Mouse (Mus musculus) stomach, postnatal 0 days (tissue): Measurements from ENCODE around the gene Ubxn1. TPM values are rescaled to one million over a fixed set of nuclear protein-coding genes. Genes with fewer than 3 reads are reported as not detected.

Experiments
- ATAC-seq: fragments of 200-750 bp; cut with Nextera tagmentation; 2 replicates; pipeline ENCODE4 v1.8.0; 2017; ENCODE audit not compliant: low FRiP score, low TSS enrichment
- DNase-seq: peaks from one replicate; pipeline ENCODE4 v3.0.0-alpha.2; 2016; ENCODE audit warnings: low spot score
- H3K27ac ChIP-seq: fragments of 300-500 bp; sonication (generic); replicated peaks from 2 replicates; pipeline ENCODE4 v1.5.1; 2014; ENCODE audit warnings: mild to moderate bottlenecking, control low read depth
- H3K27me3 ChIP-seq: fragments of 300-500 bp; sonication (generic); 2 replicates; pipeline ENCODE4 v1.6.1; 2014; ENCODE audit warnings: low read length; ENCODE audit not compliant: control insufficient read depth, insufficient read depth
- H3K36me3 ChIP-seq: fragments of 300-500 bp; sonication (generic); 2 replicates; pipeline ENCODE4 v1.6.1; 2014; ENCODE audit warnings: low read length, mixed read lengths; ENCODE audit not compliant: control insufficient read depth, insufficient read depth
- H3K4me1 ChIP-seq: fragments of 300-500 bp; sonication (generic); replicated peaks from 2 replicates; pipeline ENCODE4 v1.6.1; 2014; ENCODE audit warnings: antibody characterized with exemption; ENCODE audit not compliant: control insufficient read depth, insufficient read depth
- H3K4me2 ChIP-seq: fragments of 300-500 bp; sonication (generic); replicated peaks from 2 replicates; pipeline ENCODE4 v1.6.1; 2014; ENCODE audit warnings: low read depth, mild to moderate bottlenecking, control low read depth, moderate library complexity
- H3K4me3 ChIP-seq: fragments of 300-500 bp; sonication (generic); 2 replicates; pipeline ENCODE4 v1.5.1; 2014; ENCODE audit warnings: low read depth, low read length, control low read depth
- H3K9ac ChIP-seq: fragments of 300-500 bp; sonication (generic); 2 replicates; pipeline ENCODE4 v1.6.1; 2014; ENCODE audit warnings: mild to moderate bottlenecking, low read length, control low read depth, mixed read lengths
- H3K9me3 ChIP-seq: fragments of 300-500 bp; sonication (generic); 2 replicates; pipeline ENCODE4 v1.6.1; 2016; ENCODE audit warnings: low read length; ENCODE audit not compliant: control insufficient read depth
- CTCF ChIP-seq: IDR thresholded peaks from 2 replicates; pipeline ENCODE4 v1.5.1; 2016; ENCODE audit warnings: antibody characterized with exemption, low read depth, mild to moderate bottlenecking, moderate library complexity
- EP300 ChIP-seq: optimal IDR thresholded peaks from 2 replicates; pipeline ENCODE3; 2016; ENCODE audit warnings: antibody characterized with exemption
- WGBS: fragments of 180-500 bp; shearing (Covaris S2); extraction: QIAGEN DNeasy Blood & Tissue Kit; methylation state at CpG from one replicate; pipeline ENCODE4 v1.1.7; 2014; 5-methylcytosine and 5-hydroxymethylcytosine counted together
- polyA plus RNA-seq: library from polyadenylated mRNA; unstranded; fragments of >200 nt; fragmentation: Nextera tagmentation; extraction: Ambion mirVana; gene quantifications from 2 replicates; pipeline ENCODE4 v1.2.1, GENCODE M21; 2015

The Ubxn1 gene
- polyA plus RNA-seq, 1 experiment from 2014 or later: 195 TPM

DNA sequence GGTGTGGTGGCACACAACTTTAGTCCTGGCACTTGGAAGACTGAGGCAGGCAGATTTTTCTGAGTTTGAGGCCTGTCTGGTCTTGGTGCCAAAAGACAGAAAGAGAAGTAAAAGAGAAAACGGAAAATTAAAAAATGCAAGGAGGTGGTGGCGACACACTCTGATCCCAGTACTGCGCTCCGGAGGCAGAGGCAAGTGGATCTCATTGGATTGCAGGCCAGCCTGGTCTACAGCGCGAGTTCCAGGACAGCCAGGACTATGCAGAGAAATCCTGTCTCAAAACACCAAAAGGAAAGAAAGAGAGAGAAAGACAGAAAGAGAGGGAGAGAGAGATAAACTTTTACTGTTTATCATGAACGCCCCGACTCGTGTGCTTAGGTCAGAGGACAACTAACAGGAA lies 458 bp upstream of the Ubxn1 start:
- H3K9ac ChIP-seq: peak overlapping the region; percentile 57; the same call in 1 of the 2 replicates
- H3K9me3 ChIP-seq: no peaks in the 10 kb centered on the region
- peak overlapping the region; percentile 93 for H3K4me2 ChIP-seq
- no peak for TF ChIP-seq CTCF
- no peak for TF ChIP-seq EP300
- no peak for DNase-seq
- peaks cover 23% of the 10 kb centered on the region for H3K36me3 ChIP-seq
- H3K4me3 ChIP-seq: peak overlapping the region; percentile 98
- ATAC-seq: no peak
- 37% methylated on average over 9 of the region's 9 CpGs for WGBS
- no peaks in the 10 kb centered on the region for H3K27me3 ChIP-seq
- H3K27ac ChIP-seq: peak overlapping the region; percentile 77
- H3K4me1 ChIP-seq: 0 out of 2 replicates have a peak, but pooled peaks cover 6% of the 10 kb centered on the region

DNA sequence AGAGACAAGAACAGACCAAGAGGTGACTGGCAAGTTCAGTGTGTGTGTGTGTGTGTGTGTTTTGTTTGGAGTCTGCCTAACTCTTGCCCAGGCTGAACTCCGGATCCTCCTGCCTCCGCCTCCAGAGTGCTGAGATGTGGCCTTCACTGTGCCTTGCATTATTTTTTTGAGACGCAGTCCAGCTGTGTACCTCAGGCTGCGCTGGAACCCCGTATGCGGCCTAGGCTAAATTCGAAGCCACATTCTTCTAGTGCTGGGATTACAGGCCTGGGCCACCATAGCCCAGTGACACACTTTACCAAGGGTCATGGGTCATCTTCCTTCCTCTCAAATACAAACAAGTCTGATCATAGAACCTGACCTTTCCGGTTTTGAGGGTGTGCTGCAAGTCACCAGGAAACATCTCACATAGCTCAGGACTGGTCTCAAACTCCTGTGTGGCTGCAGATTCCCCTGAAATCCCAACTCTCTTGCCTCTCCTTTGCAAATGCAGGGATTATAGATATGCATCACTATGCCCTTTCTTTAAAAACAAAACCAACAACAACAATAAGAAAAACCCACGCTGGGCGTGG lies 1.1 kb downstream of the Ubxn1 start:
- Histone ChIP-seq H3K4me1 (0 out of 2 replicates have a peak, but pooled peaks cover 6% of the 10 kb centered on the region), H3K9ac (peak overlapping the region; percentile 96), H3K36me3 (peaks cover 23% of the 10 kb centered on the region), H3K27me3 (no peaks in the 10 kb centered on the region), H3K4me3 (peak overlapping the region; percentile 98), H3K27ac (peak overlapping the region; percentile 96), H3K9me3 (no peaks in the 10 kb centered on the region), H3K4me2 (peak overlapping the region; percentile 93)
- ATAC-seq (peak; percentile 25), DNase-seq (peak; percentile 33)
- 47% methylated on average over 10 of the region's 10 CpGs for WGBS
- TF ChIP-seq EP300 (no peak), CTCF (no peak)

DNA sequence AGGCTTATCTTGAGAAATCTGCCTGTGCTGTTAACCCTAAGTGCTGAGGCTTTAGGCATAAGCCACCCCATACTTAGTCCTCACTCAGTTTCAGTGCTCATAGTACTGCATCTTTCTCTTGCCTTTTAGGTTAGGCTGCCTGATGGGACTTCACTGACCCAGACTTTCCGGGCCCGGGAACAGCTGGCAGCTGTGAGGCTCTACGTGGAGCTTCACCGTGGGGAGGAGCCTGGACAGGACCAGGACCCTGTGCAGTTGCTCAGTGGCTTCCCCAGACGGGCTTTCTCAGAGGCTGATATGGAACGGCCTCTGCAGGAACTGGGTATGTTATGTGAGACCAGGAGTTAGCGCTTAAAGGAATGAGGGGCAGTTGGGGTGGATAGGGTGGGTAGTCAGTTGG lies 3.7 kb downstream of the Ubxn1 start:
- H3K4me2 ChIP-seq: no peak overlapping the region
- H3K27me3 ChIP-seq: no peaks in the 10 kb centered on the region
- H3K4me1 ChIP-seq: 0 out of 2 replicates have a peak, but pooled peaks cover 6% of the 10 kb centered on the region
- peak; percentile 40 for DNase-seq
- H3K9ac ChIP-seq: no peak overlapping the region
- H3K36me3 ChIP-seq: peaks cover 27% of the 10 kb centered on the region
- no peaks in the 10 kb centered on the region for H3K9me3 ChIP-seq
- H3K27ac ChIP-seq: peak overlapping the region; percentile 78
- WGBS: 73% methylated on average over 7 of the region's 7 CpGs
- ATAC-seq: no peak
- TF ChIP-seq CTCF (no peak), EP300 (no peak)
- H3K4me3 ChIP-seq: no peak overlapping the region

DNA sequence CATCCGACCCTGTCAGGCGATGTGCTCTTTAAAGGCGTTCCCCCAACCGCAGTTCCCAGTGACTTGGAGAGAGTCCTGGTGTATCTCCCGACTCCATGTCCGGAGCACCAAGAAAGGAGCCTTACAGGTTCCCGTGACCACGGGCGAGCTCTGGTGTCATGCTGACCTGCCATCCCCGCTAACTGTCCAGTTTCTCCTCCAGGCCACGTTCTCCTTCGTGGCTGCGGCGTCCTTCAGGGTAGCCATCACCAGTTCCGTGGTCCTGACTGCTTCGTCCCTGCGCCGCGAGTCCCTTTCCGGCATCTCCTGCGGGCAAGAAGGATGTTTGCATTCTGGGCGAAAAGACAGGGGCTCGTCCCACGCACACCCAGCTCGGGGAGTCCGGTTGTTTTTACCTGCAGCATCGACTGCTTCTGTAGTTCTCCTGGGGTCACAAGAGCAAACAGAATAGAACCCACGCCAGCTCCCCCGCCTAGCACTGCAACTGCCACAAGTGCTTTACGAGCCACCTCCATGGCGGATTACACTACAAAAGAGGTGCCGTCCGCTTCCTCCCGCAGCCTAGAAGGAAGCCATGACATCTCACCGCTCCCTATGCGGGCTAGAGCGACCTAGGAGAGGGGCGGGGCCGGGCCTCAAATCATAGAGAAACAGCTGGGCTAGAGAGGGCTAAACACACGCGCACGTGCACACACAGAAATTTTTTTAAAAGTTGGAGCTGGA lies 9.2 kb downstream of the Ubxn1 start, which contains the start of gene Uqcc3:
Uqcc3 (minus strand) TSS at position 613 of the 723 bp plus-strand sequence.
- TF ChIP-seq CTCF: no peak
- TF ChIP-seq EP300: no peak
- Histone ChIP-seq H3K36me3 (peaks cover 8% of the 10 kb centered on the region; the same call in 1 of the 2 replicates), H3K4me2 (peak within 1 kb of the TSS; percentile 79), H3K27ac (peak within 1 kb of the TSS; percentile 92), H3K9ac (peak within 1 kb of the TSS; percentile 83), H3K9me3 (no peaks in the 10 kb centered on the region), H3K4me3 (peak within 1 kb of the TSS; percentile 82), H3K27me3 (no peaks in the 10 kb centered on the region), H3K4me1 (no peaks in the 10 kb centered on the region)
- under 1% methylated on average over 42 of the region's 42 CpGs for WGBS
- ATAC-seq (peak; percentile 94), DNase-seq (peak; percentile 90)

DNA sequence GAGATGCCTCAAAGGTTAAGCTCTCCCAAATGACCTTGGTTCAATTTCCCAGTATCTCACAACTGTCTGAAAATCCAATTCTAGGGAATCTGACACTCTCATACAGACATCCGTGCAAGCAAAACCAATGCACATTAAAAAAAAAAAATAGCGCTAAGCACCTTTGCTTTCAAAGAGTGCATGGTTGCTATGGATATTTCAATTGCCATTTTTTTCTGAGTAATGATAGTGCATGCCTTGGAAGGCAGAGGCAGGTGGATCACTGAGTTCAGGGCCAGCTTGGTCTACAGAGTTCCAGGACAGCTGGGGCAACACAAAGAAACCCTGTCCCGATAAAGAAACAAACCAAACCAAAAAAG lies 9.7 kb downstream of the Ubxn1 start:
- Histone ChIP-seq H3K27me3 (no peaks in the 10 kb centered on the region), H3K4me2 (peak overlapping the region; percentile 79), H3K36me3 (peaks cover 3% of the 10 kb centered on the region; the same call in 1 of the 2 replicates), H3K9ac (peak overlapping the region; percentile 83; the same call in 1 of the 2 replicates), H3K9me3 (no peaks in the 10 kb centered on the region), H3K4me1 (no peaks in the 10 kb centered on the region), H3K4me3 (peak overlapping the region; percentile 82), H3K27ac (no peak overlapping the region)
- DNase-seq (no peak), ATAC-seq (peak; percentile 14)
- WGBS: 6% methylated on average over 3 of the region's 3 CpGs
- TF ChIP-seq CTCF (no peak), EP300 (no peak)

DNA sequence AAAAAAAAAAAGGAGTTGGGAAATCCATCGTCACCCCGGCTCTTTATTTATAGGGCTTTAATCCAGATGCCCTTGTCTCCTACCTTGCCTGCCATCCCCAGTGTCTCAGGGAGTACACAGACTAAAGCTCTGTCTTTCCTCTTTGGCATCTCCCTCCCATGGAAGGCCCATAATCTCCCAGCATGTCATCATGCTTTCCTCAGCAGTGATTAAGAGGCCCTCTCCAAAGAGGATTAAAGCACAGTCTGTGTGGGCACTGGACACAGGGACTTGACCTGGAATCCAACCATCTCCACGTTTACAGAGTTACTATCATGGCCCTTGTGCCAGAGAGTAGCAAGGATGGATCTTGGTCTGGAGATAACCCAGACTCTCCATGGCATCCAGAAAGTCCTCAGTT lies 12.3 kb downstream of the Ubxn1 start, which contains the start of the genes Lbhd1 and Gm49403:
Lbhd1 (plus strand) TSS at position 117 of the 400 bp plus-strand sequence.
Gm49403 (plus strand) TSS at position 315 of the 400 bp plus-strand sequence.
- Histone ChIP-seq H3K27me3 (no peaks in the 10 kb centered on the region), H3K27ac (no peak within 1 kb of the TSS), H3K4me2 (no peak within 1 kb of the TSS), H3K9ac (no peak within 1 kb of the TSS), H3K9me3 (no peaks in the 10 kb centered on the region), H3K36me3 (no peaks in the 10 kb centered on the region), H3K4me3 (no peak within 1 kb of the TSS), H3K4me1 (peaks cover 4% of the 10 kb centered on the region; the same call in 1 of the 2 replicates)
- no peak for ATAC-seq
- DNase-seq: no peak
- WGBS: 80% methylated on average over 3 of the region's 3 CpGs
- TF ChIP-seq CTCF: no peak
- no peak for TF ChIP-seq EP300
